ENCODE assay signal across 14 mouse cellular contexts in the genomic region with DNA sequence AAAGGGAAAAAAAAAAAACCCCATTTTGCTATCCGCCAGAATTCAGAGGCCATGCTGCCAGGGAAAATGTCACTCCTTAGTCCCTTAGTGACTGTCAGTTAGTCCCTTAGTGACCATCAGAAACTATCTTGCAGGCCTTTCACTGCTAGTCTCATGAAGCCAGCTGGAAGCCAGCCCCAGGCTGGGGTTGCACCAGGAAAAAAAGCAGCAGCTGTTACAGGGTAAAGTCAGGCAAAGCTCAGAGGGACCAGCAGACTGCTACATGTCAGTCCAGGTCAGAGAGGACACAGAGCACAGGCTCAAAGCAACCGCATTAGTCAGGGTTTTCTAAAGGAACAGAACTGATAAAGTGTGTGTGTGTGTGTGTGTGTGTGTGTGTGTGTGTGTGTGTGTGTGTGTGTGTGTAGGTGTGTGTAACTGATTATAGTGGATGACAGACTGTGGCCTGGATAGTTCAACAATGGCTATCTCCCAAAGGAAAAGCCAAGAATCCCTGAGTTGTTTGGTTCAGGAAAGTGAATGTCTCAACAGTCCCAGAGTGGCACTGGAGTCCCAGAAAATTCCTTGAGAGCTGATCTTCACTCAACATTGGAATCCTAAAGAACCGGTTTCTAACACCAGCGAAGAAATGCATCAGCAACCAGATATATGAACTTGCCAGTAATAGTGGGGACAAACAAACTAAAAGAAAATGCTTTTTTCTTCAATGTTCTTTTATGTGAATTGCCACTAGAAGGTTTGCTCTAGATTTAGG. TPM values are rescaled to one million over a fixed set of nuclear protein-coding genes. Genes with fewer than 3 reads are reported as not detected.
DNase-seq lines count a peak whose midpoint lies in the region; ATAC-seq and TF ChIP-seq lines count a peak whose summit lies in the region.
"Had no signal": no experiment of that assay in that cellular context is flagged by ENCODE, and none has a peak within 500 bp of the region (broad histone marks: within the 10 kb centered on the region; RNA-seq: fewer than 3 reads in every experiment).

No protein-coding gene starts in this region.

- H3K27ac ChIP-seq in kidney, adult 2 months (ENCODE audit: insufficient read depth, low read depth, low read length): no peak overlapping the region
- no peak overlapping the region for H3K27ac ChIP-seq in kidney, embryonic 15.5 days
- H3K27ac ChIP-seq in heart, embryonic 10.5 days: peak overlapping the region; percentile 37; the same call in 1 of the 2 replicates
- H3K27ac ChIP-seq in intestine, embryonic 15.5 days: no peak overlapping the region
- H3K27ac ChIP-seq: embryonic facial prominence, embryonic 15.5 days; hindbrain, embryonic 14.5 days; limb, embryonic 12.5 days; midbrain, embryonic 13.5 days had no signal

- no peak overlapping the region for H3K9ac ChIP-seq in kidney, embryonic 15.5 days
- H3K9ac ChIP-seq in intestine, embryonic 15.5 days: no peak overlapping the region
- H3K9ac ChIP-seq: embryonic facial prominence, embryonic 15.5 days; hindbrain, embryonic 14.5 days; limb, embryonic 12.5 days; midbrain, embryonic 13.5 days had no signal

- H3K9me3 ChIP-seq in kidney, embryonic 15.5 days (replicated peaks): no peaks in the 10 kb centered on the region
- H3K9me3 ChIP-seq in heart, embryonic 10.5 days: no peaks in the 10 kb centered on the region
- H3K9me3 ChIP-seq in intestine, embryonic 15.5 days: no peaks in the 10 kb centered on the region
- H3K9me3 ChIP-seq: embryonic facial prominence, embryonic 15.5 days; limb, embryonic 12.5 days; midbrain, embryonic 13.5 days had no signal

- DNase-seq in kidney, adult 2 months: peak; percentile 65
- DNase-seq in brain, embryonic 14.5 days (ENCODE audit: low read depth): peak; percentile 1
- no peak for DNase-seq in heart, embryonic 10.5 days (ENCODE audit: low spot score)
- peak; percentile 67 for DNase-seq in lung, postnatal 10 days
- DNase-seq in MN1 (ENCODE audit: low spot score): no peak
- DNase-seq: right cerebral cortex, postnatal 14 days; thymus, postnatal 36 days had no signal

- ATAC-seq in kidney, embryonic 15.5 days (replicated peaks; ENCODE audit: low FRiP score): no peak
- no peak for ATAC-seq in intestine, embryonic 15.5 days
- ATAC-seq in erythroid progenitor cell, adult 5-6 weeks (replicated peaks; ENCODE audit: low FRiP score, poor library complexity, severe bottlenecking): no peak
- ATAC-seq: midbrain, embryonic 13.5 days had no signal

- no peaks in the 10 kb centered on the region for H3K4me1 ChIP-seq in kidney, adult 2 months (ENCODE audit: control insufficient read depth, insufficient read depth, low read length)
- H3K4me1 ChIP-seq in kidney, embryonic 15.5 days: no peaks in the 10 kb centered on the region
- 0 out of 2 replicates have a peak, but pooled peaks cover 5% of the 10 kb centered on the region for H3K4me1 ChIP-seq in heart, embryonic 10.5 days
- H3K4me1 ChIP-seq in intestine, embryonic 15.5 days (replicated peaks): no peaks in the 10 kb centered on the region
- H3K4me1 ChIP-seq: embryonic facial prominence, embryonic 15.5 days; limb, embryonic 12.5 days; midbrain, embryonic 13.5 days had no signal

- WGBS in kidney, adult 2 months: 80% methylated on average over 4 of the region's 4 CpGs
- WGBS in kidney, embryonic 15.5 days: 79% methylated on average over 4 of the region's 4 CpGs
- WGBS in heart, embryonic 10.5 days: 61% methylated on average over 4 of the region's 4 CpGs
- 76% methylated on average over 4 of the region's 4 CpGs for WGBS in intestine, embryonic 15.5 days

- no peak overlapping the region for H3K4me2 ChIP-seq in kidney, embryonic 15.5 days
- H3K4me2 ChIP-seq in intestine, embryonic 15.5 days (replicated peaks): no peak overlapping the region
- H3K4me2 ChIP-seq: embryonic facial prominence, embryonic 15.5 days; hindbrain, embryonic 14.5 days; limb, embryonic 12.5 days; midbrain, embryonic 13.5 days had no signal

- TF ChIP-seq CTCF in kidney, adult 2 months (conservative IDR thresholded peaks at IDR 0.05; ENCODE audit: insufficient read depth, insufficient read length, low read depth, low read length): no peak
- TF ChIP-seq CTCF in brain, embryonic 14.5 days (IDR thresholded peaks at IDR 0.05; ENCODE audit: borderline replicate concordance, extremely low read depth, insufficient read depth, insufficient read length): no peak

- H3K4me3 ChIP-seq in kidney, adult 2 months (ENCODE audit: insufficient read depth, low read depth, low read length): no peak overlapping the region
- no peak overlapping the region for H3K4me3 ChIP-seq in kidney, embryonic 15.5 days (replicated peaks)
- no peak overlapping the region for H3K4me3 ChIP-seq in heart, embryonic 10.5 days
- no peak overlapping the region for H3K4me3 ChIP-seq in intestine, embryonic 15.5 days (replicated peaks)
- H3K4me3 ChIP-seq: embryonic facial prominence, embryonic 15.5 days; limb, embryonic 12.5 days; midbrain, embryonic 13.5 days had no signal

- H3K36me3 ChIP-seq in kidney, adult 2 months (ENCODE audit: control insufficient read depth, insufficient read depth, low read length): no peaks in the 10 kb centered on the region
- no peaks in the 10 kb centered on the region for H3K36me3 ChIP-seq in kidney, embryonic 15.5 days
- H3K36me3 ChIP-seq in heart, embryonic 10.5 days: no peaks in the 10 kb centered on the region
- no peaks in the 10 kb centered on the region for H3K36me3 ChIP-seq in intestine, embryonic 15.5 days
- H3K36me3 ChIP-seq: embryonic facial prominence, embryonic 15.5 days; limb, embryonic 12.5 days; midbrain, embryonic 13.5 days had no signal

- no peak for TF ChIP-seq POLR2A in kidney, adult 2 months (IDR thresholded peaks at IDR 0.05; ENCODE audit: low read depth, low read length)
- no peak for TF ChIP-seq POLR2A in brain, embryonic 14.5 days (IDR thresholded peaks at IDR 0.05; ENCODE audit: borderline replicate concordance, extremely low read depth, insufficient read depth, insufficient read length, poor library complexity, severe bottlenecking)

- H3K27me3 ChIP-seq in kidney, adult 2 months (replicated peaks; ENCODE audit: control insufficient read depth, insufficient read depth, low read length): no peaks in the 10 kb centered on the region
- no peaks in the 10 kb centered on the region for H3K27me3 ChIP-seq in kidney, embryonic 15.5 days
- H3K27me3 ChIP-seq in heart, embryonic 10.5 days (ENCODE audit: insufficient read depth, poor library complexity, severe bottlenecking): no peaks in the 10 kb centered on the region
- H3K27me3 ChIP-seq in intestine, embryonic 15.5 days (replicated peaks): no peaks in the 10 kb centered on the region
- H3K27me3 ChIP-seq: embryonic facial prominence, embryonic 15.5 days; limb, embryonic 12.5 days; midbrain, embryonic 13.5 days had no signal

RNA-seq across cellular contexts. Expression of a gene that starts 49.7 kb away (rescaled TPM):
- polyA plus RNA-seq in kidney, adult 2 months (2012; rRNA removed): 4.1 and 5.2 TPM in 2 replicates
- 15.3 and 17.2 TPM in 2 replicates for polyA plus RNA-seq in kidney, embryonic 15.5 days (2015; fragmentation: Nextera tagmentation; extraction: Ambion mirVana)
- 2.8 and 3.8 TPM in 2 replicates for polyA plus RNA-seq in brain, embryonic 14.5 days (2012; rRNA removed)
- 27.4 and 36.5 TPM in 2 replicates for polyA plus RNA-seq in heart, embryonic 10.5 days (2016; fragmentation: Nextera tagmentation; extraction: Ambion mirVana)
- 8.2 and 9.1 TPM in 2 replicates for polyA plus RNA-seq in intestine, embryonic 15.5 days (2015; fragmentation: Nextera tagmentation; extraction: Ambion mirVana)
- 12.6 and 18.4 TPM in 2 replicates for total RNA-seq in erythroid progenitor cell, adult 5-6 weeks (2015; ENCODE audit: low replicate concordance)
- 11.1 and 35.2 TPM in 2 replicates for total RNA-seq in erythroid progenitor cell, adult 5-6 weeks (2017; ENCODE audit: low replicate concordance)

Comparison
In these comparisons a context has a peak if more than half of its experiments do, and no peak if none do; other contexts are left out.
1. DNase-seq: peak in kidney, adult 2 months (single experiment), brain, embryonic 14.5 days (single experiment) and lung, postnatal 10 days (single experiment); none in heart, embryonic 10.5 days (single experiment) and MN1 (single experiment).